Mouse (Mus musculus): ENCODE results near the gene Xrcc5. TPM values are rescaled to one million over a fixed set of nuclear protein-coding genes. Genes with fewer than 3 reads are reported as not detected.

Gene Xrcc5
- total and polyA plus RNA-seq, 3 experiments: 32.7 to 47.2 TPM; not detected in 1

DNA sequence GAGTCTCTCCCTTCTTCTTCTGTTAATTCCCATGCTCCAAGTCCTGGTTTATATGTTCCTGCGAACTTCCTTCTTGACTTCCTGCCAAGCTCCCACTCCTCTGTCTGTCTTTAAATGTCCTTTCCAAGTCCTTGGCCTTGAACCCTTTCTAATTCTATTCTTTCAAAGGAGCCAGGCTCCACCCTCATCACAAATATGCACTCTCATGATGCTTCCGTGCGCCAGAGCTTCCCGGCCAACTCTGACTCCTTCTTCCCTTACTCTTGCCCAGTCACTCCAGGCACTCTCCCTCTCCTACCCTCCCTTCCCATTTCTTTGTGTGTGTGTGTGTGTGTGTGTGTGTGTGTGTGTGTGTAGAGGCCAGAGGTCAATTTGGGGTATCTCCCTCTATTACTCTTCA is 70.9 kb downstream of the Xrcc5 start:
- Histone ChIP-seq H3K9ac (ENCODE audit: control insufficient read depth, low read depth, low read length, poor library complexity, severe bottlenecking) (no peak overlapping the region), H3K36me3 (ENCODE audit: control insufficient read depth in 1 of 2, insufficient read depth in 2 of 2, low read length in 2 of 2) (no peaks in the 10 kb centered on the region; a peak in 2 of 4 replicates), H3K79me2 (ENCODE audit: control insufficient read depth, insufficient read depth, low read length, poor library complexity) (no peaks in the 10 kb centered on the region), H3K27me3 (ENCODE audit: control insufficient read depth in 1 of 2, insufficient read depth in 2 of 2, low read length in 2 of 2) (no peaks in the 10 kb centered on the region), H3K9me3 (replicated peaks; ENCODE audit: insufficient read depth, low read length) (no peaks in the 10 kb centered on the region), H3K4me3 (ENCODE audit: control insufficient read depth in 1 of 2, insufficient read depth in 1 of 2, low read depth in 2 of 2, low read length in 2 of 2) (no peak overlapping the region), H3K27ac (ENCODE audit: control insufficient read depth, low read depth, low read length) (no peak overlapping the region), H3K4me1 (ENCODE audit: control insufficient read depth in 1 of 2, insufficient read depth in 2 of 2, low read length in 2 of 2) (no peaks in the 10 kb centered on the region)
- DNase-seq (ENCODE audit: low read depth, low spot score): no peak
- TF ChIP-seq SIN3A (IDR thresholded peaks at IDR 0.05; ENCODE audit: low read length) (no peak), MXI1 (IDR thresholded peaks at IDR 0.05; ENCODE audit: low read depth, low read length) (no peak), JUND (IDR thresholded peaks at IDR 0.05; ENCODE audit: low read depth, low read length) (no peak), MEF2A (IDR thresholded peaks at IDR 0.05; ENCODE audit: extremely low read depth, insufficient replicate concordance, low read depth, low read length, poor library complexity, severe bottlenecking) (no peak), POLR2A (IDR thresholded peaks at IDR 0.05; ENCODE audit: control insufficient read depth in 1 of 2, insufficient read depth in 1 of 2, low read depth in 1 of 2, low read length in 2 of 2, poor library complexity in 1 of 2) (no peak), HCFC1 (IDR thresholded peaks at IDR 0.05; ENCODE audit: low read depth, low read length) (no peak), TBP (IDR thresholded peaks at IDR 0.05; ENCODE audit: low read depth, low read length) (no peak), ZMIZ1 (IDR thresholded peaks at IDR 0.05; ENCODE audit: low read depth, low read length) (no peak), POLR2AphosphoS5 (IDR thresholded peaks at IDR 0.05; ENCODE audit: borderline replicate concordance, low read depth, low read length) (no peak), RCOR1 (IDR thresholded peaks at IDR 0.05; ENCODE audit: low read depth, low read length) (no peak), CTCF (IDR thresholded peaks at IDR 0.05 in 2 of 3, conservative IDR thresholded peaks at IDR 0.05 in 1 of 3; ENCODE audit: control insufficient read depth in 1 of 3, insufficient read depth in 1 of 3, low read depth in 2 of 3, low read length in 3 of 3, poor library complexity in 1 of 3, severe bottlenecking in 1 of 3) (no peak), E2F4 (IDR thresholded peaks at IDR 0.05; ENCODE audit: borderline replicate concordance, low read depth, low read length) (no peak), MAX (IDR thresholded peaks at IDR 0.05; ENCODE audit: low read length) (no peak), CHD2 (IDR thresholded peaks at IDR 0.05; ENCODE audit: low read length) (no peak), GABPA (IDR thresholded peaks at IDR 0.05; ENCODE audit: low read depth, low read length) (no peak), MYC (IDR thresholded peaks at IDR 0.05; ENCODE audit: low read depth, low read length) (no peak), ZC3H11A (IDR thresholded peaks at IDR 0.05; ENCODE audit: low read depth, low read length) (no peak)

- Histone ChIP-seq H3K27ac (ENCODE audit: control insufficient read depth, low read depth, low read length) (no peak overlapping the region), H3K9me3 (replicated peaks; ENCODE audit: insufficient read depth, low read length) (no peaks in the 10 kb centered on the region), H3K27me3 (ENCODE audit: control insufficient read depth in 1 of 2, insufficient read depth in 2 of 2, low read length in 2 of 2) (no peaks in the 10 kb centered on the region), H3K4me1 (ENCODE audit: control insufficient read depth in 1 of 2, insufficient read depth in 2 of 2, low read length in 2 of 2) (no peaks in the 10 kb centered on the region), H3K9ac (ENCODE audit: control insufficient read depth, low read depth, low read length, poor library complexity, severe bottlenecking) (no peak overlapping the region), H3K36me3 (ENCODE audit: control insufficient read depth in 1 of 2, insufficient read depth in 2 of 2, low read length in 2 of 2) (no peaks in the 10 kb centered on the region; a peak in 2 of 4 replicates), H3K79me2 (ENCODE audit: control insufficient read depth, insufficient read depth, low read length, poor library complexity) (no peaks in the 10 kb centered on the region), H3K4me3 (ENCODE audit: control insufficient read depth in 1 of 2, insufficient read depth in 1 of 2, low read depth in 2 of 2, low read length in 2 of 2) (no peak overlapping the region)
- no peak for DNase-seq (ENCODE audit: low read depth, low spot score)
- TF ChIP-seq BHLHE40 (IDR thresholded peaks at IDR 0.05; ENCODE audit: borderline replicate concordance, low read depth, low read length): no peak
- no peak for TF ChIP-seq RAD21 (IDR thresholded peaks at IDR 0.05; ENCODE audit: low read depth, low read length)
- no peak for TF ChIP-seq TAL1 (IDR thresholded peaks at IDR 0.05; ENCODE audit: low read length)
- TF ChIP-seq ETS1 (IDR thresholded peaks at IDR 0.05; ENCODE audit: low read depth, low read length): no peak
- no peak for TF ChIP-seq ZC3H11A (IDR thresholded peaks at IDR 0.05; ENCODE audit: low read depth, low read length)
- no peak for TF ChIP-seq POLR2AphosphoS5 (IDR thresholded peaks at IDR 0.05; ENCODE audit: borderline replicate concordance, low read depth, low read length)
- no peak for TF ChIP-seq NELFE (IDR thresholded peaks at IDR 0.05; ENCODE audit: low read depth, low read length)
- TF ChIP-seq UBTF (IDR thresholded peaks at IDR 0.05; ENCODE audit: borderline replicate concordance, insufficient read depth, low read depth, low read length): no peak
- TF ChIP-seq RCOR1 (IDR thresholded peaks at IDR 0.05; ENCODE audit: low read depth, low read length): no peak
- no peak for TF ChIP-seq TBP (IDR thresholded peaks at IDR 0.05; ENCODE audit: low read depth, low read length)
- no peak for TF ChIP-seq USF1 (IDR thresholded peaks at IDR 0.05; ENCODE audit: low read depth, low read length)
- TF ChIP-seq CHD2 (IDR thresholded peaks at IDR 0.05; ENCODE audit: low read length): no peak
- TF ChIP-seq USF2 (IDR thresholded peaks at IDR 0.05; ENCODE audit: borderline replicate concordance in 1 of 2, insufficient read depth in 1 of 2, low read depth in 1 of 2, low read length in 2 of 2): no peak
- no peak for TF ChIP-seq MYB (IDR thresholded peaks at IDR 0.05; ENCODE audit: low read depth, low read length)
- no peak for TF ChIP-seq HCFC1 (IDR thresholded peaks at IDR 0.05; ENCODE audit: low read depth, low read length)
These were observed 72.6 kb downstream of the Xrcc5 start for GRCm38 (mm10) chr1:72379752-72380353.

All from MEL (cell line).